Mouse (Mus musculus): Measurements from ENCODE around the gene Ldhb.
"Not testable (repeated sequence)": the region's sequence is repeated elsewhere in the genome, so short reads cannot be mapped to it uniquely, and the experiment has no call there.

The Ldhb gene

GRCm38 (mm10) chr6:142507785-142508162, at the start of gene Ldhb:
TSS of gene Ldhb (minus strand) at chr6:142507957.
- DNase-seq: peak; percentile 87

GRCm38 (mm10) chr6:142555988-142556387, 48.2 kb upstream of the Ldhb start:
- DNase-seq: no peak

- no peak for DNase-seq
Observed at GRCm38 (mm10) chr6:142551482-142551881, 43.7 kb upstream of the Ldhb start.

GRCm38 (mm10) chr6:142550871-142551270, 43.1 kb upstream of the Ldhb start:
- no peak for DNase-seq

- no peak for DNase-seq
Observed at GRCm38 (mm10) chr6:142548377-142548776, 40.6 kb upstream of the Ldhb start.

GRCm38 (mm10) chr6:142545132-142545531, 37.4 kb upstream of the Ldhb start:
- no peak for DNase-seq

GRCm38 (mm10) chr6:142543648-142544047, 35.9 kb upstream of the Ldhb start:
- DNase-seq: no peak

- DNase-seq: no peak
Observed at GRCm38 (mm10) chr6:142542800-142543175, 35.0 kb upstream of the Ldhb start.

GRCm38 (mm10) chr6:142542082-142542799, 34.5 kb upstream of the Ldhb start:
- no peak for DNase-seq

- DNase-seq: no peak
Observed at GRCm38 (mm10) chr6:142540561-142541160, 32.9 kb upstream of the Ldhb start.

GRCm38 (mm10) chr6:142540131-142540530, 32.4 kb upstream of the Ldhb start:
- DNase-seq: no peak

GRCm38 (mm10) chr6:142538503-142538902, 30.7 kb upstream of the Ldhb start:
- DNase-seq: peak; percentile 70

GRCm38 (mm10) chr6:142533412-142533811, 25.7 kb upstream of the Ldhb start:
- no peak for DNase-seq

- no peak for DNase-seq
Observed at GRCm38 (mm10) chr6:142532686-142533085, 24.9 kb upstream of the Ldhb start.

GRCm38 (mm10) chr6:142532141-142532540, 24.4 kb upstream of the Ldhb start:
- no peak for DNase-seq

GRCm38 (mm10) chr6:142530378-142530777, 22.6 kb upstream of the Ldhb start:
- DNase-seq: no peak

GRCm38 (mm10) chr6:142529680-142530079, 21.9 kb upstream of the Ldhb start:
- DNase-seq: no peak

GRCm38 (mm10) chr6:142527931-142528562, 20.3 kb upstream of the Ldhb start:
- no peak for DNase-seq

GRCm38 (mm10) chr6:142524635-142525308, 17.0 kb upstream of the Ldhb start:
- peak; percentile 80 for DNase-seq

GRCm38 (mm10) chr6:142521591-142522110, 13.9 kb upstream of the Ldhb start:
- no peak for DNase-seq

- DNase-seq: peak; percentile 36
Observed at GRCm38 (mm10) chr6:142519110-142519509, 11.4 kb upstream of the Ldhb start.

GRCm38 (mm10) chr6:142515379-142515778, 7.6 kb upstream of the Ldhb start:
- DNase-seq: not testable (repeated sequence)

- DNase-seq: peak; percentile 72
Observed at GRCm38 (mm10) chr6:142514912-142515311, 7.2 kb upstream of the Ldhb start.
